Mouse (Mus musculus) c-Kit-positive CD71-negative TER-119-negative erythroid progenitor cells, embryonic 14.5 days (primary cell): ENCODE data around the gene Sobp.

ENCODE experiments used
- DNase-seq: peaks from one replicate; pipeline ENCODE4 v3.0.0-alpha.2; 2013; ENCODE audit warnings: low read depth

The Sobp gene

DNA sequence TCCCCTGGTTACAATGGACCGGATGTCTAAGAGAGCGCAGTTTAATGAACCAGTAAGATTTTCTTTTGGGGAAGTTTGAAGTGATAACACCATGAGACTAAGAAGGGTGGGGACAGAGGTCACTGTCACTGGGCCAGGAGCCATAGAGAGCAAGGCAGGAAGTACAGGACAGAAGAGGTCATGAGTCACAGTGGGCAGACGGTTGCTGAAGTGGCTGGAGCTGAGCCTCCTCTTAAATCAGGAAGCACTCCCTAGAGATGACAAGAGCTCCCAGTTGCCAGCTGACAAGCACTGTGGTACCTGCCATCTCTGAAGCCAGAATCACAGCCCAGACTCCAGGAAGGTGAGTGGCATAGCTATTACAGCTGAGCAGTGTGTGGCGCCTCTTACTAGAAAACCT is 139.5 kb downstream of the Sobp start:
- DNase-seq = peak; percentile 18

- DNase-seq = no peak
Measured at GRCm38 (mm10) chr10:43033481-43034248, 140.7 kb downstream of the Sobp start.

DNA sequence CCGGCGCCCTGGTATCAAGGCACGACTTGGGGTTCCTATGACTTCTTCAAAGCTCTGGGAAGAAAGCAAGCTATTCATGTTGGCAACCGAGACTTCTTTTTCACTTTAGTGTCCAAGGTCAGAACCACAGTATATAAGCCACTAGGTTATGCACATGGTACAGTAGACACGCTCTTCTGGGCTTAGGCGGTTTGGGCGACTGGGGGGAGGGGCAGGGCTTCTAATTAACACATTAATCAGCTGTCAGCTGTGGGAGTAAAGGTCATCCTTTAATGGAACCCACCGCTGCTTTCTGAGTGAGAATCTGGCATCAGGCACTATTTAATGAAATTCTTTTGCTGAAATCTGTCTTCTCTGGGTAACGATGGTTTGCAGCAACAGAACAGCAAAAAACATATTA is 147.3 kb downstream of the Sobp start:
- no peak for DNase-seq

- DNase-seq = no peak
Measured at GRCm38 (mm10) chr10:43023454-43024194, 150.7 kb downstream of the Sobp start.

DNA sequence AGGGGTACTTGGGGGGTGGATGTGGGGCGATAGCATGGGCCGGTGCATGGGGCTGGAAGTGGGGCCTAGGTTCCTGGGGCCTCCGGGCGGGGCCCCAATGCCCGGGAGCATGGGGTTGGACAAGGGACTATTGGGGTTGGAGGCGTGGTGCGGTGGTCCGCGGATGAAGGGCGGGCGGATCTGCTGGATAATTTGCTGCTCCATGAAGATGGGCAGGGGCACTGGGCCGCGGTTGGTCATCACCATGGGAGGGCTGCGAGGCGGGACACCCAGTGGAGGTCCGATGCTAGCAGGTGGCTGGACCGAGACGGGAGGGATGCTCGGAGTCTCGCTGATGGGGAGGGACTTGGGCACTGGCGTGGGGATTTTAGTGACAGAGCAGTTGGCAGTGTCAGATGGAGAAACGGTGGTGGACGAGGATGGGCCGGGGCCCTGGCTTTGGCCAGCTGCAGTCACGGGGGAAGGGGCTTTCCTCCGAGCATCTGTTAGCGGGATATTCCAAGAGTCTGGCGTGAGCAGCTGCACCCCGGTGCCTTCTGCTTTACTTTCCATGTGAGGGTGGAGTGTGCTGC is 152.1 kb downstream of the Sobp start:
- DNase-seq = no peak

DNA sequence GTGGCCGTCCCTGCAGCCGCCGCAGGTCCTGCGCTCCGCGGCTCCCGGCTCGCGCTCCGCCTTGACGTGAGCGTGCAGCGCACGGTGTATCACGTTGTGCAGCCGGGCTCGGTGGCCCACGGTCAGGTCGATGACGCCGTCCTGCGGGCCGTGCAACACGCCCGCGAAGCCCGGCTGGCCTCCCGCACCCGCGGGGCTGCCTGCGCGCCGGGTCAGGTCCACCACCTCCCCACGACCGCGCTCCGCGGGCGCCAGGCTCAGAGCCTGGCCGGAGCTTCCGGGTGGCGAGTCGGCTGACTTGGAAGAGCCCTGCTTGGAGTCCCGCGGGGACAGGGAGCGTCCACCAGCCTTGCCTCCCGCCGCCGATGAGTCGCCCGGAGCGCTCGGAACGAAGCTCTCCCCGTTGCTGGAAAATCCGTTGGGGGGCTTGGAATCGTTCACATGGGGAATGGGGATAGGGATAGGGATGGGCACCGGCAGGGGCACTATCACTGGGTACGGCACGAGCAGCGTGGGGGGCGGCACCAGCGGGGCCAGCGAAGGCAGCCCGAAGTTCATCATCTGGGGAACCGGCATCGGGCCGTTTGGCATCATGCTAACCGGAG is 152.7 kb downstream of the Sobp start:
- no peak for DNase-seq

DNA sequence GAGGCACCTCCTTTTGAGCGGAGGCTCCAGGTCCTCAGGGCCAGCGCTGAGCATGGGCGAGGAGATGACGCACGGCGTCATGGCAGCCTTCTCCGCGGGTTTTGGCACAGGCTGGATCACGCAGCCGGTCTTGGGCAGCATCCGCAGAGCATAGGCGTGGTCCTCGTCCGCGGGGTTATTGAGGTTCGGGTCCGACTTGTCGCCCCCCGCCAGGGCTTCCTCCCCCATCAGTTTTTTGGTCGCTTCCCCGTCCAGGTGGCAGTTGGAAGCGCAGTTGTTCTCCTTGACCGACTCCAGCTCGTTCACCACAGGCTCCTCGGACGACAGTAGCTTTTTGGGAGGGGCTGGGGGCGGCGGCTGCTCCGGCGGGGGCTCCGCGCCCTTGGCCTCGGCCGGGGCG is 153.3 kb downstream of the Sobp start:
- no peak for DNase-seq

DNA sequence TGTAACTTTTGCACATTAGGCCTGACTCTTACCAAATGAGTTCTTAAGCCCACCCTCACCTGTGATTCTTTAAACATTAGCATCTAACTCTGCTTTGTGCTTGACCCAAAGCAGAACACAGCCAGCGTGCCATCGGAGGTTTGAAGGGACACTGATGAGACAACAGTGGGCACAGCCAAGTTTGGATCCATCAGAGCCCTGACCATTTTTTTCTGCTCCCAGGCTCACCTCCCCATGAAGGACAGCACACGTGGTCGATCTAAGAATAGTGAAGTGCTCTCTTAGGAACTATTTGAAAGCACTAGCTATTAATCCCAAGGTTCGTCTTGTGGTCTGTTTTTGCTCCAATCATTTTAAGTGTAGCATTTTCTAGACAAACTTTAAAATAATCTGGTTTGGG is 159.5 kb downstream of the Sobp start:
- DNase-seq = no peak

DNA sequence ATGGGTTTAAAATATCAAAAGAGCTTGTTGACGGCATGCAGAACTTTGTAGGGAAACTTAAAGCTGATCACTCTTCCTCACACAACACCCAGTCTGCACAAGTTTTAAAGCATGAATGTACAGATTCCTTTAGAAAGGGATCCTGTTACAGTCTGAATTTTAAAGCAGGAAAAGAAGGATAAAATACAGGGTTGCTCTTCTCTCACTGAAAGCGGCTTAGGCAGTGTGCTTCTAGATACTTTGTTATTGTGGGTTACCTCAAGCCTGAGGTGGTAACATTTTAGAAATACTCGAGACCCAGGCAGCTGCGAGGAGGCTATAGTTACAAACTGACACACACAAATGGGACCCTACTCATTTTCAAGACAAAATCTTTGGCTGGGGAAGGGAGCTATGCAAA is 160.0 kb downstream of the Sobp start:
- DNase-seq = no peak

DNA sequence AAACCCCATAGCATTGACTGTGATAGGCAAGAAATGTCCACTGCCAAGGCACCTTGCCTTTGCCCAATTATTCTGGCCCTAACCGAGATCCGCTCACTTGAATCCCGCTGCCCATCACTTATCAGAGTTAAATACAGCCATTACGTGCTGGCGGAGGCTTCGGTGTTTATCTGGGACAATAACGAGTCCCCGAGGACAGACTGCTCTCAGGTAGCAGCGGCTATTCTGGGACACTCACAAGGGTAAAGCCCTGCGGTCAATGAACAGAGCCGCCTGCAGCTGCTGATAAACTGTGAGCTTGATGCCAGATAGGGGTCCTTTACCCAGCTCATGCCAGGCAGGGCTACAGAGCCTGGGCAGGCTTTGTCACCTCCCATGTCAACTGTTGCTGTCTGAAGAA is 166.2 kb downstream of the Sobp start:
- DNase-seq = no peak

- DNase-seq = no peak
Measured at GRCm38 (mm10) chr10:43006534-43006933, 167.8 kb downstream of the Sobp start.

GRCm38 (mm10) chr10:43005677-43006076 is 168.7 kb downstream of the Sobp start:
- DNase-seq = no peak

DNA sequence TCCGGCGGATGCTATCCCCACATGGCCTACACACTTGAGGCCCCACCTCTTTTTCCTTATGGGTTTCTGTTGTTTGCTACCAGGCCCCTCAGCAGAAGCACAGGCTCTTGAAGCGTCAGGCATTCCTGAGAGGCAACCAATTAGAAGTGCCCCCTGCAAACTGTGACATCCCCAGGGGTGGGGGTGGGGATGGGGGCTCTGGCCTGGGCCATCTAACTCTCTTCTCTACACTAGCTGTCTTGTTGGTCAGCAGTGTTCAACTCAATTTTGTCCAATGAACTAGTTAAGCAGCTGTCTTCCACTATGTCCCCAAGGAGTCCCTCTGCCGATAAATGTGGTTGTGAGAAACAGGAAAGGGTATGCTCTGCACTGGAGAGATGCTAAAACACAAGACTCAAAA is 169.3 kb downstream of the Sobp start:
- no peak for DNase-seq

GRCm38 (mm10) chr10:43004174-43004734 is 170.1 kb downstream of the Sobp start:
- no peak for DNase-seq

GRCm38 (mm10) chr10:43003466-43003757 is 170.9 kb downstream of the Sobp start:
- DNase-seq = no peak

GRCm38 (mm10) chr10:43002721-43003465 is 171.4 kb downstream of the Sobp start:
- no peak for DNase-seq

GRCm38 (mm10) chr10:43002066-43002678 is 172.2 kb downstream of the Sobp start:
- DNase-seq = no peak

- no peak for DNase-seq
Measured at GRCm38 (mm10) chr10:43001433-43001832, 172.9 kb downstream of the Sobp start.

DNA sequence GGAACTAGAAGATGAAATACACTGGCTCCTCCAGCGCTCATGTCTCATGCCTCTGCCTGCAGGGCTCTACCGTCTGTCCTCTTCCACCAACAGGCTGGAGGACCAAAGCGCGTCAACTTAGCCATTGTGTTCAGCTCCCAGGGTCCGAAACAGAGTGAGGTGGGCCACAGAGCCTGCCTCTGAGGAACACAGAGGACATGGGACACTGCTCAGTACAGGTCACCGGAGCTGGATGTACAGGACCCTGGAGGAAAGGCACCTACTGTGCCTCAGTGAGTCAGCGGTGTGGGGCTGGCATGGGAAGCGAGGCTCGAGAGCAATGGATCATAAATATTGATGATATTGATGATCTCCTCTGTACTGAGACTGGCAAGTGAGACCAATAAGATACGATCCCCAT is 175.0 kb downstream of the Sobp start:
- no peak for DNase-seq

DNA sequence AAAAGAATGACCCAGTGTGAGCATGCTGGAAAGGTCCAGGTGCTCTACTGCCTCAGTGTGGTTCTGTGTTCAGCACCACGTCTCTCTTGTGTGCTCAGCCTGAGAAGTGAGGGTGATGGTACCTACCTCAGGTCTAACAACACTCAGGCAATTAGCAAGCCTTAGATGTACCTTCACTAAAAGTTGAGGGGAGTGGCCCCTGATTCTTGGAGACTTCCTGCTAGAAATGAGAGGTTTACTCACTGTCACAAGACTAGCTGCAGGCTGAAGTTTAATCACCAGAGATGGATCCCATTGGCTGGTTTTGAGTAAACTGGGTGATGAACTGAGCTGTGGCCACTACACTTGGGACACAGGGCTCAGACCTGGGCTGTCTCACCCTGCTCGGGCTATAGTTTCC is 177.1 kb downstream of the Sobp start:
- no peak for DNase-seq

- no peak for DNase-seq
Measured at GRCm38 (mm10) chr10:42995484-42995895, 178.8 kb downstream of the Sobp start.
